Comparison of ENCODE assay signal across 9 mouse cellular contexts in genomic region chr3:95732744-95733521, GRCm38 (mm10). TPM values are rescaled to one million over a fixed set of nuclear protein-coding genes. Genes with fewer than 3 reads are reported as not detected.
DNase-seq lines count a peak whose midpoint lies in the region; ATAC-seq lines count a peak whose summit lies in the region.
"Had no signal": no experiment of that assay in that cellular context is flagged by ENCODE, and none has a peak within 500 bp of the region (broad histone marks: within the 10 kb centered on the region; RNA-seq: fewer than 3 reads in every experiment).

No protein-coding gene starts in this region.

- no peak overlapping the region for H3K4me3 ChIP-seq in heart, embryonic 10.5 days
- no peak overlapping the region for H3K4me3 ChIP-seq in liver, embryonic 13.5 days (replicated peaks)
- no peak overlapping the region for H3K4me3 ChIP-seq in stomach, embryonic 16.5 days (replicated peaks; ENCODE audit: low read length)

- H3K4me2 ChIP-seq in liver, embryonic 13.5 days, result no peak overlapping the region
- H3K4me2 ChIP-seq in stomach, embryonic 16.5 days (ENCODE audit: low read depth, low read length), result no peak overlapping the region

- H3K27ac ChIP-seq in heart, embryonic 10.5 days, result peak overlapping the region; percentile 78
- peak overlapping the region; percentile 2; the same call in 1 of the 2 replicates for H3K27ac ChIP-seq in liver, embryonic 13.5 days
- peak overlapping the region; percentile 44; the same call in 1 of the 2 replicates for H3K27ac ChIP-seq in stomach, embryonic 16.5 days (ENCODE audit: low read length)

- no peaks in the 10 kb centered on the region for H3K27me3 ChIP-seq in heart, embryonic 10.5 days (ENCODE audit: insufficient read depth, poor library complexity, severe bottlenecking)
- no peaks in the 10 kb centered on the region for H3K27me3 ChIP-seq in liver, embryonic 13.5 days
- no peaks in the 10 kb centered on the region for H3K27me3 ChIP-seq in stomach, embryonic 16.5 days (ENCODE audit: control insufficient read depth, insufficient read depth, low read length)
- H3K27me3 ChIP-seq: Patski had no signal

- peaks cover 52% of the 10 kb centered on the region for H3K4me1 ChIP-seq in heart, embryonic 10.5 days
- H3K4me1 ChIP-seq in liver, embryonic 13.5 days (replicated peaks), result peaks cover 37% of the 10 kb centered on the region
- H3K4me1 ChIP-seq in stomach, embryonic 16.5 days (ENCODE audit: control insufficient read depth, insufficient read depth, low read length), result peaks cover 17% of the 10 kb centered on the region; the same call in 1 of the 2 replicates

- H3K9ac ChIP-seq in liver, embryonic 13.5 days, result no peak overlapping the region
- no peak overlapping the region for H3K9ac ChIP-seq in stomach, embryonic 16.5 days (ENCODE audit: low read length)

- DNase-seq in urinary bladder, postnatal 14 days (ENCODE audit: low spot score), result peak; percentile 49
- no peak for DNase-seq in urinary bladder, adult 2 months (ENCODE audit: low spot score)
- no peak for DNase-seq in heart, embryonic 10.5 days (ENCODE audit: low spot score)
- no peak for DNase-seq in liver, embryonic 13.5 days
- no peak for DNase-seq in left cerebral cortex, adult 11 months (ENCODE audit: low spot score)
- DNase-seq in layer of hippocampus, adult 18-20 months (ENCODE audit: low spot score in 2 of 2), result no peak
- no peak for DNase-seq in layer of hippocampus, adult 8-10 months (ENCODE audit: low spot score in 2 of 2)

- peaks cover 36% of the 10 kb centered on the region for H3K36me3 ChIP-seq in heart, embryonic 10.5 days
- peaks cover 22% of the 10 kb centered on the region for H3K36me3 ChIP-seq in liver, embryonic 13.5 days
- no peaks in the 10 kb centered on the region for H3K36me3 ChIP-seq in stomach, embryonic 16.5 days (ENCODE audit: control insufficient read depth, insufficient read depth, low read length)

- no peaks in the 10 kb centered on the region for H3K9me3 ChIP-seq in heart, embryonic 10.5 days
- H3K9me3 ChIP-seq in liver, embryonic 13.5 days (replicated peaks), result no peaks in the 10 kb centered on the region
- H3K9me3 ChIP-seq in stomach, embryonic 16.5 days (replicated peaks; ENCODE audit: control insufficient read depth, low read length), result no peaks in the 10 kb centered on the region

- no peak for ATAC-seq in liver, embryonic 13.5 days (ENCODE audit: low read depth)
- ATAC-seq in stomach, embryonic 16.5 days (ENCODE audit: insufficient read depth, low FRiP score), result peak; percentile 26; the same call in 1 of the 2 replicates
- ATAC-seq: Patski had no signal

- whole genome bisulfite sequencing in heart, embryonic 10.5 days, result 63% methylated on average over 11 of the region's 11 CpGs
- 62% methylated on average over 11 of the region's 11 CpGs for WGBS in liver, embryonic 13.5 days (ENCODE audit: insufficient replicate concordance)
- 75% methylated on average over 11 of the region's 11 CpGs for WGBS in stomach, embryonic 16.5 days

RNA-seq across cellular contexts. Expression of gene Ecm1, which starts 6.4 kb away (rescaled TPM):
- polyA plus RNA-seq in urinary bladder, adult 2 months (2012; rRNA removed), result 718 and 729 TPM in 2 replicates
- polyA plus RNA-seq in heart, embryonic 10.5 days (2016; fragmentation: Nextera tagmentation; extraction: Ambion mirVana), result 76.8 and 109 TPM in 2 replicates
- polyA plus RNA-seq in liver, embryonic 13.5 days (2015; fragmentation: Nextera tagmentation; extraction: Ambion mirVana), result 9.8 and 10.7 TPM in 2 replicates
- 110 and 228 TPM in 2 replicates for polyA plus RNA-seq in stomach, embryonic 16.5 days (2015; fragmentation: Nextera tagmentation; extraction: Ambion mirVana)
- 10 to 100 TPM in 1 of 2 experiments, 1 to 10 TPM in 1; 10.0 to 10.5 TPM for total RNA-seq in layer of hippocampus, adult 18-20 months (2021)
- total RNA-seq in layer of hippocampus, adult 8-10 months (2022), result 10 to 100 TPM in 3 of 4 experiments, 1 to 10 TPM in 1; 9.7 to 13.9 (median 11.8) TPM

RNA-seq across cellular contexts. Expression of gene Tars2, which starts 27.1 kb away (rescaled TPM):
- polyA plus RNA-seq in urinary bladder, adult 2 months (2012; rRNA removed), result 32.5 and 37.6 TPM in 2 replicates
- polyA plus RNA-seq in heart, embryonic 10.5 days (2016; fragmentation: Nextera tagmentation; extraction: Ambion mirVana), result 61.9 and 62.6 TPM in 2 replicates
- 49.4 and 50.4 TPM in 2 replicates for polyA plus RNA-seq in liver, embryonic 13.5 days (2015; fragmentation: Nextera tagmentation; extraction: Ambion mirVana)
- polyA plus RNA-seq in stomach, embryonic 16.5 days (2015; fragmentation: Nextera tagmentation; extraction: Ambion mirVana), result 48.1 and 52.1 TPM in 2 replicates
- 10 to 100 TPM; 41.5 to 41.7 TPM for total RNA-seq in layer of hippocampus, adult 18-20 months (2021)
- total RNA-seq in layer of hippocampus, adult 8-10 months (2022), result 10 to 100 TPM; 36.5 to 52.9 (median 41.8) TPM

RNA-seq across cellular contexts. Expression of gene Adamtsl4, which starts 45.2 kb away (rescaled TPM):
- 52.4 and 58.8 TPM in 2 replicates for polyA plus RNA-seq in urinary bladder, adult 2 months (2012; rRNA removed)
- 4.2 and 5.7 TPM in 2 replicates for polyA plus RNA-seq in heart, embryonic 10.5 days (2016; fragmentation: Nextera tagmentation; extraction: Ambion mirVana)
- 0.37 and 0.83 TPM in 2 replicates for polyA plus RNA-seq in liver, embryonic 13.5 days (2015; fragmentation: Nextera tagmentation; extraction: Ambion mirVana)
- polyA plus RNA-seq in stomach, embryonic 16.5 days (2015; fragmentation: Nextera tagmentation; extraction: Ambion mirVana), result 13.3 and 20.5 TPM in 2 replicates
- total RNA-seq in layer of hippocampus, adult 18-20 months (2021), result 1 to 10 TPM; 7.1 to 7.4 TPM
- 10 to 100 TPM in 2 of 4 experiments, 1 to 10 TPM in 2; 5.2 to 17.9 (median 10.4) TPM for total RNA-seq in layer of hippocampus, adult 8-10 months (2022)

Comparison
In these comparisons a context has a peak if more than half of its experiments do, and no peak if none do; other contexts are left out.
1. H3K27ac ChIP-seq: peak in every context shown above with its lines; median percentile 78 in heart, embryonic 10.5 days; 44 in stomach, embryonic 16.5 days; 2 in liver, embryonic 13.5 days.